Mouse (Mus musculus) liver, embryonic 13.5 days (tissue): ENCODE data around the gene Otof. TPM values are rescaled to one million over a fixed set of nuclear protein-coding genes. Genes with fewer than 3 reads are reported as not detected.

Experiments
- ATAC-seq: fragments of 200-750 bp; cut with Nextera tagmentation; 2 replicates; pipeline ENCODE4 v1.8.0; 2017; ENCODE audit warnings: low read depth, mild to moderate bottlenecking, moderate number of reproducible peaks, moderate library complexity
- DNase-seq: peaks from one replicate; pipeline ENCODE4 v3.0.0; 2022
- H3K27ac ChIP-seq: fragments of 300-500 bp; sonication (generic); 2 replicates; pipeline ENCODE4 v1.5.1; 2015; ENCODE audit warnings: moderate library complexity, mild to moderate bottlenecking, inconsistent platforms
- H3K27me3 ChIP-seq: fragments of 300-500 bp; sonication (generic); 2 replicates; pipeline ENCODE4 v1.6.1; 2015; ENCODE audit warnings: mild to moderate bottlenecking, inconsistent platforms
- H3K36me3 ChIP-seq: fragments of 300-500 bp; sonication (generic); 2 replicates; pipeline ENCODE4 v1.6.1; 2015; ENCODE audit warnings: mild to moderate bottlenecking, inconsistent platforms
- H3K4me1 ChIP-seq: fragments of 300-500 bp; sonication (generic); replicated peaks from 2 replicates; pipeline ENCODE4 v1.6.1; 2015; ENCODE audit warnings: inconsistent platforms
- H3K4me2 ChIP-seq: fragments of 300-500 bp; sonication (generic); 2 replicates; pipeline ENCODE4 v1.6.1; 2015; ENCODE audit warnings: inconsistent platforms, mild to moderate bottlenecking, moderate library complexity
- H3K4me3 ChIP-seq: fragments of 300-500 bp; sonication (generic); replicated peaks from 2 replicates; pipeline ENCODE4 v1.5.1; 2015; ENCODE audit warnings: mild to moderate bottlenecking, inconsistent platforms
- H3K9ac ChIP-seq: fragments of 300-500 bp; sonication (generic); 2 replicates; pipeline ENCODE4 v1.6.1; 2015; ENCODE audit warnings: mild to moderate bottlenecking, inconsistent platforms
- H3K9me3 ChIP-seq: fragments of 300-500 bp; sonication (generic); replicated peaks from 2 replicates; pipeline ENCODE4 v1.6.1; 2016; ENCODE audit warnings: inconsistent platforms
- WGBS: fragments of 180-500 bp; shearing (Covaris S2); methylation state at CpG from one replicate; pipeline ENCODE4 v1.1.7; 2015; ENCODE audit not compliant: insufficient replicate concordance; 5-methylcytosine and 5-hydroxymethylcytosine counted together
- polyA plus RNA-seq: library from polyadenylated mRNA; unstranded; fragments of >200 nt; fragmentation: Nextera tagmentation; extraction: Ambion mirVana; gene quantifications from 2 replicates; pipeline ENCODE4 v1.2.1, GENCODE M21; 2015

The Otof gene
- polyA plus RNA-seq, 1 experiment from 2014 or later, result 0.02 TPM

DNA sequence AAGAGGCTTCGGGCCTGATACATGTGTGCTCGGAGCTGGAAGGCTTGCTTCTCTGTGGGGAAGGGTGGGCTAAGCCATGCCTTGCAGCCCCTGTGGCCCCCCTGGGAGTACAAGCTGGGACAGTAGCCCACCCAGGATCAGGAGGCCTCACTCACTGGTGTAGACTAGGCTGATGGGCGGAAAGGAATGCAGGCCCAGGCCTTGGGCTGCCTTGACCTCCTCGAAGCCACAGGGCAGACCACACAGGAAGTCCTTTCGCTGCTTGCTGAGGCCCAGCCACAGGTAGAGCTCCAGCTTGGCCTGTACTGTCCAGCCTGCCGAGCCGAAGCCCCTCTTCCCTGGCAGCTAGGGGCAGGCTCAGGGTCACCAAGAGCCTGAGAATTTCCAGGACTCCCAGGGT lies 78.9 kb downstream of the Otof start:
- H3K9me3 ChIP-seq, result no peaks in the 10 kb centered on the region
- H3K4me3 ChIP-seq, result no peak overlapping the region
- H3K4me2 ChIP-seq, result no peak overlapping the region
- no peaks in the 10 kb centered on the region for H3K27me3 ChIP-seq
- H3K27ac ChIP-seq, result no peak overlapping the region
- 22% methylated on average over 7 of the region's 7 CpGs for WGBS
- H3K36me3 ChIP-seq, result no peaks in the 10 kb centered on the region
- no peak for DNase-seq
- no peak for ATAC-seq
- no peaks in the 10 kb centered on the region for H3K4me1 ChIP-seq
- H3K9ac ChIP-seq, result no peak overlapping the region

DNA sequence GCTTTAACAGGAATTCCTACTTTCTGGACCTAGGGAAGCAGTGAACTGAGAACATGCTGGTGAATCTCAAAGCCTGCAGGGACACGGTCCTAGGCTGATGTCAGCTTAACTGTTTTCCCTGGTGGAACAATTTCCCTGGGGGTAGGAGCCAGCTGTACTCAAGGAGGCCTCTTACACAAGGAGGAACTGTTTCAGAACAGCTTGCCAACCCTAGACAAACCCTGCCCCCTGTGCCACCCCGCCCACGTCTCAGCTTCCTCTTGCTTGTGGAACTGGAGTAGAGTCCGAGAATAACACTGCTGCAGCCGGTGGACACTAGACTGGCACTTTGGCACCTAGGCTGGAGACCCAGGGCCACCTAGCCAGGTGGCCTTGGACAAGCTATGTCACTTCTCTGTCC lies 92.3 kb downstream of the Otof start:
- WGBS, result 22% methylated on average over 5 of the region's 5 CpGs
- Histone ChIP-seq H3K4me3 (no peak overlapping the region), H3K4me2 (no peak overlapping the region), H3K4me1 (no peaks in the 10 kb centered on the region), H3K27me3 (no peaks in the 10 kb centered on the region), H3K36me3 (no peaks in the 10 kb centered on the region), H3K9me3 (no peaks in the 10 kb centered on the region), H3K9ac (no peak overlapping the region), H3K27ac (no peak overlapping the region)
- DNase-seq, result no peak
- no peak for ATAC-seq

DNA sequence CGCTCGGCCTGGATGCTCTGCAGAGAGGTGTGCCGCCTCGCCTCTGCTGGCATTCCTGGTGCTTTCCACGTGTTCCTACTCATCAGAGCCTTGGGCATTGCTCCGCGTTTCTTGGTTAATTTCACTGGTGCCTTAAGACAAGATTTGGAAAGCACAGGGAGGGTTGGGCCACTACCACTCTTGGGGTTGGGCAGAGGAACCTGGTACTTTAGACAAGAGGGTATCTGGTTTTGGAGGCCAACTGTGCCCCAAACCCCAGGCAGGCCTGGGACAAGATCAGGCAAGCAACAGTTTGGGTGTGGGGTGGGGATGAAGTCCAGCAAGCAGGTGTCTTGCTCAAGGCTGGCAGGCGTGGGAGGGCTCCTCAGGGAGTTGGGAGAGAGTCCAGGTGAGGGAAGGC lies 94.3 kb downstream of the Otof start:
- 61% methylated on average over 8 of the region's 8 CpGs for WGBS
- H3K27me3 ChIP-seq, result no peaks in the 10 kb centered on the region

GRCm38 (mm10) chr5:30358436-30359099 lies 103.2 kb downstream of the Otof start:
- Histone ChIP-seq H3K4me3 (no peak overlapping the region), H3K9me3 (no peaks in the 10 kb centered on the region), H3K36me3 (no peaks in the 10 kb centered on the region), H3K4me2 (no peak overlapping the region), H3K27ac (no peak overlapping the region), H3K27me3 (no peaks in the 10 kb centered on the region), H3K4me1 (no peaks in the 10 kb centered on the region), H3K9ac (no peak overlapping the region)
- DNase-seq (no peak), ATAC-seq (no peak)
- 69% methylated on average over 10 of the region's 10 CpGs for WGBS

More for the DNA sequence above, 94.3 kb downstream of the Otof start:
- no peak overlapping the region for H3K4me3 ChIP-seq
- H3K9ac ChIP-seq, result no peak overlapping the region
- no peak for DNase-seq
- H3K4me2 ChIP-seq, result no peak overlapping the region
- no peak overlapping the region for H3K27ac ChIP-seq
- no peaks in the 10 kb centered on the region for H3K4me1 ChIP-seq
- H3K9me3 ChIP-seq, result no peaks in the 10 kb centered on the region
- no peaks in the 10 kb centered on the region for H3K36me3 ChIP-seq
- no peak for ATAC-seq

GRCm38 (mm10) chr5:30356647-30357046 lies 105.1 kb downstream of the Otof start:
- no peaks in the 10 kb centered on the region for H3K27me3 ChIP-seq
- 62% methylated on average over 7 of the region's 7 CpGs for WGBS
- no peak for ATAC-seq
- H3K4me2 ChIP-seq, result no peak overlapping the region
- H3K36me3 ChIP-seq, result no peaks in the 10 kb centered on the region
- H3K9ac ChIP-seq, result no peak overlapping the region
- H3K9me3 ChIP-seq, result no peaks in the 10 kb centered on the region
- no peak overlapping the region for H3K4me3 ChIP-seq
- DNase-seq, result no peak
- no peak overlapping the region for H3K27ac ChIP-seq
- H3K4me1 ChIP-seq, result no peaks in the 10 kb centered on the region

DNA sequence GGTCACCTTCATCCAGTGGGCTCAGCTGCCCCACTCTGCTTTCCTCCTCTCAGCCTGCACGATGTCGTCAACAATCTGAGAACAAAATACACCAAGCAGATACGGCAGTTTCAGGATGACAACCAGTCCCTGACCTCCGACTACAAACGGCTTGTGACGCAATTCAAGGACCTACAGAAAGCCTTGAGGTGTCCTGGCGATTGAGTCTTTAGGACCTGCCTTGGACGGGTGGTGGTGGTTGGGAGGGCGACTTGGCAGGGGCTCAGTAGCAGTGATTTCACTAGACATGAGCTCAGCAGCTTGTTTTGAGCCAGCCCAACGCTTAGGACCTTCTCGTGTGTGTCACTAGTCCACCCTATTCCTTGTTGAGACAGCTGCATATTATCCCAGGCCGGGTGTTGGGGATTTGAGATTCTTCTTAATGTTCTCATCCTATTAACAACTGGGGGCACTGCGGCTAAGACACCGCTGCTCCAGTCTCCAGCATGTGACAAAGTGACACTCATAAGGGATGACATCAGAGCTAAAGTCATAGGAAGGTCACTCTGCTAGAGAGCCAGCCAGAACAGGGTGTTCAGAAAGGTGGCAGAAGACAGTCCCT lies 106.1 kb downstream of the Otof start:
- Histone ChIP-seq H3K4me3 (no peak overlapping the region), H3K9ac (no peak overlapping the region), H3K9me3 (no peaks in the 10 kb centered on the region), H3K4me1 (no peaks in the 10 kb centered on the region), H3K4me2 (no peak overlapping the region), H3K27me3 (no peaks in the 10 kb centered on the region), H3K27ac (no peak overlapping the region), H3K36me3 (no peaks in the 10 kb centered on the region)
- 62% methylated on average over 14 of the region's 14 CpGs for WGBS
- DNase-seq (no peak), ATAC-seq (no peak)

DNA sequence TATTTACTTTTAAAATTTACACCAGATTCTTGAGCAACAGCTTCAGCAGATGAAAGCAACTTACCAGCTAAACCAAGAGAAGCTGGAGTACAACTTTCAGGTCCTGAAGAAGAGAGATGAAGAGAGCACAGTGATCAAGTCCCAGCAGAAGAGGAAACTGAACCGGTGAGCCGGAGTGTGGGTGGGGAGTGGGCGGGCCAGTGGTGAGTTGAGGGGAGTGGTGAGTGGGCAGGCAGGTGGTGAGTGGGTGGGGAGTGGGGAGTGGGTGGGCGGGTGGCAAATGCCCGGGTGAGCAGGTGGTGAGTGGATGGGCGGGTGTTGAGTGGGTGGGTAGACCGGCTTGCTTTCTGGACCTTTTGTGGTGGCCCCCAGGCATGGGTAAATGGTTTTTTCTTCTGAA lies 106.6 kb downstream of the Otof start:
- DNase-seq, result no peak
- Histone ChIP-seq H3K9me3 (no peaks in the 10 kb centered on the region), H3K27me3 (no peaks in the 10 kb centered on the region), H3K4me3 (no peak overlapping the region), H3K36me3 (no peaks in the 10 kb centered on the region), H3K4me2 (no peak overlapping the region), H3K9ac (no peak overlapping the region), H3K27ac (no peak overlapping the region), H3K4me1 (no peaks in the 10 kb centered on the region)
- WGBS, result 64% methylated on average over 7 of the region's 7 CpGs
- no peak for ATAC-seq

DNA sequence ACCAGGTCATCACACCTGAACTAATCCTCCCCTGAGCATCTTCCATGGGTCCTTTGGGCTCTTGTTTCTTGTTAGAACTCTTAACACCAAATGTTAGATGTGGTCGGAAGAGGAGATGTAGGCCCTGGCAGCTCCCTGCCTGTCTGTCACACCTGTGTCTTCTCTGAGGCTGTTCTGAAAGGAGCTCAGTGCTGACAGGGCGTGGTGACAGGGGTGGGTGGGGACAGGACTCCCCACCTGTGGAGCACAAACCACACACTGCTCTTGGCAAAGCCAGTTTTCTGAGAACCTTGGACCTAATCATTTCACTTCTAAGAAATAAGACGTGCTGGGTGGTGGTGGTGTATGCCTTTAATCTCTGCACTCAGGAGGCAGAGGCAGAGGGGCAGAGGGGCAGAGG lies 108.1 kb downstream of the Otof start:
- H3K27me3 ChIP-seq, result no peaks in the 10 kb centered on the region
- no peak for ATAC-seq
- no peaks in the 10 kb centered on the region for H3K36me3 ChIP-seq

DNA sequence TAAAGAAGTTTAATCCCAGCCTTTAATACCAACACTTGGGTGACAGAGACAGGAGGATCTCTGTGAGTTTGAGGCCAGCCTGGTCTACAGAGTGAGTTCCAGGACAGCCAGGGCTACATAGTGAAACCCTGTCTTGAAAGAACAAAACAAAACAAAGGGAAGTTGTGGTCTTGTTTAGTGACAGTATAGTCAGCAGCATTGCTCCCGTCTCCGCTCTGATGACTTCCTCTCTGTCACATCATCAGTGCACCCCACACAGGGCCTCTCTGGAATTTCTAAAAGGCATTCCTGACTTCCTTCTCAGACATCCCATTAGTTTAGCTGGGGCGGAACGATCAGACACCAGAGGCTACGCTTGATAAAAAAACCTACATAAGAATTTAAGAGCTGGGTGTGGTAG lies 117.8 kb downstream of the Otof start:
- no peak for DNase-seq

More for the DNA sequence above, 108.1 kb downstream of the Otof start:
- 52% methylated on average over 3 of the region's 3 CpGs for WGBS
- no peak overlapping the region for H3K9ac ChIP-seq
- no peaks in the 10 kb centered on the region for H3K9me3 ChIP-seq
- H3K27ac ChIP-seq, result no peak overlapping the region
- H3K4me3 ChIP-seq, result no peak overlapping the region
- H3K4me1 ChIP-seq, result no peaks in the 10 kb centered on the region
- no peak for DNase-seq
- H3K4me2 ChIP-seq, result no peak overlapping the region

DNA sequence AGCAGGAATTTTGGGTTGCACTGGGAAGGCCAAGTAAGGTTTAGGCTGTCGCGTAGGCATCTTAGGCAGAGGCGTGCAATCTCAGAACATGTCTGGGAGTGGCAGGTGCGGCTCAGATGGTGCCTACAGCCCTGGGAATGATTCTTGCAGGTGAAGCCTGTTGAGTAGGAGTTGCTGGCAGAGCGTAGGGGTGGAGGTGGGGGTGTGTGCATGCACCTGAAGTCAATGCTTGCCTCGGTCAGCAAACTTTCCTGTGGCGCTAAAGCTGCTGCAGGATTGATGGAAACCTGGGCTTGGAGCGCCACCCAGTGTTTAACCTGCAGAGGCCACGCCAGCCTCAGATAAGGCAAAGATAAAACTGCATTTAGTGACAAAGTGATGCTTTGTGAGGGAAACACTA lies 118.6 kb downstream of the Otof start:
- H3K36me3 ChIP-seq, result no peaks in the 10 kb centered on the region
- H3K9me3 ChIP-seq, result no peaks in the 10 kb centered on the region
- H3K4me3 ChIP-seq, result no peak overlapping the region; the same call in 1 of the 2 replicates
- DNase-seq (peak; percentile 41), ATAC-seq (no peak; the same call in 1 of the 2 replicates)
- 4% methylated on average over 9 of the region's 9 CpGs for WGBS
- peak overlapping the region; percentile 43 for H3K4me2 ChIP-seq
- peaks cover 8% of the 10 kb centered on the region; the same call in 1 of the 2 replicates for H3K4me1 ChIP-seq
- peaks cover 32% of the 10 kb centered on the region for H3K27me3 ChIP-seq
- no peak overlapping the region for H3K27ac ChIP-seq
- H3K9ac ChIP-seq, result no peak overlapping the region

More for the DNA sequence above, 117.8 kb downstream of the Otof start:
- Histone ChIP-seq H3K27me3 (peaks cover 32% of the 10 kb centered on the region), H3K36me3 (no peaks in the 10 kb centered on the region), H3K27ac (no peak overlapping the region), H3K9me3 (no peaks in the 10 kb centered on the region), H3K4me1 (peaks cover 8% of the 10 kb centered on the region; the same call in 1 of the 2 replicates), H3K4me2 (no peak overlapping the region), H3K4me3 (no peak overlapping the region), H3K9ac (no peak overlapping the region)
- 20% methylated on average over 5 of the region's 5 CpGs for WGBS
- no peak for ATAC-seq

- no peak for DNase-seq
- peak overlapping the region; percentile 43 for H3K4me2 ChIP-seq
- H3K4me1 ChIP-seq, result peaks cover 8% of the 10 kb centered on the region; the same call in 1 of the 2 replicates
- H3K4me3 ChIP-seq, result no peak overlapping the region
- ATAC-seq, result no peak
- WGBS, result 11% methylated on average over 17 of the region's 17 CpGs
- no peak overlapping the region for H3K9ac ChIP-seq
- no peaks in the 10 kb centered on the region for H3K9me3 ChIP-seq
- peaks cover 32% of the 10 kb centered on the region for H3K27me3 ChIP-seq
- no peak overlapping the region for H3K27ac ChIP-seq
- H3K36me3 ChIP-seq, result no peaks in the 10 kb centered on the region
These were observed 119.1 kb downstream of the Otof start for GRCm38 (mm10) chr5:30342601-30343015.
